ENCODE assay signal across 21 mouse cellular contexts in genomic region chr19:4570815-4571214, GRCm38 (mm10). TPM values are rescaled to one million over a fixed set of nuclear protein-coding genes. Genes with fewer than 3 reads are reported as not detected.
DNase-seq lines count a peak whose midpoint lies in the region; ATAC-seq and TF ChIP-seq lines count a peak whose summit lies in the region.
"Had no signal": no experiment of that assay in that cellular context is flagged by ENCODE, and none has a peak within 500 bp of the region (broad histone marks: within the 10 kb centered on the region; RNA-seq: fewer than 3 reads in every experiment).

No protein-coding gene starts in this region.

- WGBS in heart, embryonic 10.5 days: 87% methylated on average over 6 of the region's 6 CpGs
- WGBS in midbrain, embryonic 11.5 days: 90% methylated on average over 6 of the region's 6 CpGs
- 85% methylated on average over 6 of the region's 6 CpGs for WGBS in midbrain, embryonic 16.5 days
- WGBS in intestine, postnatal 0 days: 84% methylated on average over 6 of the region's 6 CpGs

- H3K9ac ChIP-seq in midbrain, embryonic 11.5 days (ENCODE audit: low read length): no peak overlapping the region
- no peak overlapping the region for H3K9ac ChIP-seq in midbrain, embryonic 16.5 days (ENCODE audit: low read depth, low read length)
- no peak overlapping the region for H3K9ac ChIP-seq in intestine, postnatal 0 days (ENCODE audit: low read depth, low read length)
- H3K9ac ChIP-seq: embryonic facial prominence, embryonic 13.5 days; forebrain, embryonic 13.5 days; neural tube, embryonic 15.5 days had no signal

- H3K4me1 ChIP-seq in heart, embryonic 10.5 days: peaks cover 21% of the 10 kb centered on the region
- H3K4me1 ChIP-seq in midbrain, embryonic 11.5 days (ENCODE audit: control insufficient read depth, insufficient read depth, low read length): peaks cover 2% of the 10 kb centered on the region; the same call in 1 of the 2 replicates
- no peaks in the 10 kb centered on the region for H3K4me1 ChIP-seq in midbrain, embryonic 16.5 days (ENCODE audit: control insufficient read depth, insufficient read depth, low read length)
- H3K4me1 ChIP-seq in intestine, postnatal 0 days (replicated peaks; ENCODE audit: control insufficient read depth, insufficient read depth, low read length): no peaks in the 10 kb centered on the region
- H3K4me1 ChIP-seq: embryonic facial prominence, embryonic 13.5 days; midbrain, embryonic 10.5 days had no signal

- H3K4me3 ChIP-seq in heart, embryonic 10.5 days: no peak overlapping the region
- no peak overlapping the region for H3K4me3 ChIP-seq in midbrain, embryonic 11.5 days (ENCODE audit: low read depth, low read length)
- H3K4me3 ChIP-seq in midbrain, embryonic 16.5 days (ENCODE audit: low read depth, low read length): no peak overlapping the region
- no peak overlapping the region for H3K4me3 ChIP-seq in intestine, postnatal 0 days (ENCODE audit: low read depth, low read length)
- H3K4me3 ChIP-seq: embryonic facial prominence, embryonic 13.5 days; erythroblast, embryonic 14.5 days; forebrain, embryonic 13.5 days; left cerebral cortex, adult 2 months; midbrain, embryonic 10.5 days; neural tube, embryonic 15.5 days had no signal

- H3K4me2 ChIP-seq in midbrain, embryonic 11.5 days: no peak overlapping the region
- H3K4me2 ChIP-seq in midbrain, embryonic 16.5 days (ENCODE audit: low read length): no peak overlapping the region
- no peak overlapping the region for H3K4me2 ChIP-seq in intestine, postnatal 0 days (replicated peaks; ENCODE audit: low read depth)
- H3K4me2 ChIP-seq: embryonic facial prominence, embryonic 13.5 days; forebrain, embryonic 13.5 days; neural tube, embryonic 15.5 days had no signal

- peak; percentile 41 for DNase-seq in heart, embryonic 10.5 days (ENCODE audit: low spot score)
- DNase-seq in heart, adult 8-10 months (ENCODE audit: low spot score): no peak
- DNase-seq in kidney, adult 9 months: peak; percentile 69
- DNase-seq in kidney, postnatal 10 days: no peak
- peak; percentile 8 for DNase-seq in midbrain, embryonic 11.5 days (ENCODE audit: low spot score, missing footprints)
- DNase-seq: adrenal gland, postnatal 14 days; cerebellum, adult 2 months; cerebellum, postnatal 36 days; embryo, embryonic 11 days; gastrocnemius, postnatal 36 days; right cerebral cortex, adult 18-20 months; thymus, adult 2 months; thymus, postnatal 4 days had no signal

- no peaks in the 10 kb centered on the region for H3K36me3 ChIP-seq in heart, embryonic 10.5 days
- H3K36me3 ChIP-seq in midbrain, embryonic 11.5 days (ENCODE audit: control insufficient read depth, insufficient read depth, low read length): no peaks in the 10 kb centered on the region
- no peaks in the 10 kb centered on the region for H3K36me3 ChIP-seq in midbrain, embryonic 16.5 days (ENCODE audit: control insufficient read depth, insufficient read depth, low read length)
- no peaks in the 10 kb centered on the region for H3K36me3 ChIP-seq in intestine, postnatal 0 days (ENCODE audit: control insufficient read depth, insufficient read depth)
- H3K36me3 ChIP-seq: embryonic facial prominence, embryonic 13.5 days; midbrain, embryonic 10.5 days; neural tube, embryonic 15.5 days had no signal

- no peaks in the 10 kb centered on the region for H3K27me3 ChIP-seq in heart, embryonic 10.5 days (ENCODE audit: insufficient read depth, poor library complexity, severe bottlenecking)
- H3K27me3 ChIP-seq in midbrain, embryonic 11.5 days (ENCODE audit: control insufficient read depth, insufficient read depth, low read length): no peaks in the 10 kb centered on the region
- no peaks in the 10 kb centered on the region for H3K27me3 ChIP-seq in midbrain, embryonic 16.5 days (ENCODE audit: control insufficient read depth, insufficient read depth, low read depth, low read length)
- no peaks in the 10 kb centered on the region for H3K27me3 ChIP-seq in intestine, postnatal 0 days (replicated peaks; ENCODE audit: control insufficient read depth, insufficient read depth, low read length)
- H3K27me3 ChIP-seq: embryonic facial prominence, embryonic 13.5 days; forebrain, embryonic 13.5 days; neural tube, embryonic 15.5 days had no signal

- no peak overlapping the region for H3K27ac ChIP-seq in heart, embryonic 10.5 days
- no peak overlapping the region for H3K27ac ChIP-seq in midbrain, embryonic 11.5 days (ENCODE audit: low read depth, low read length)
- no peak overlapping the region for H3K27ac ChIP-seq in midbrain, embryonic 16.5 days (ENCODE audit: low read length)
- H3K27ac ChIP-seq in intestine, postnatal 0 days (ENCODE audit: low read depth, low read length): no peak overlapping the region
- H3K27ac ChIP-seq: embryonic facial prominence, embryonic 13.5 days; left cerebral cortex, adult 2 months; midbrain, embryonic 10.5 days; neural tube, embryonic 15.5 days had no signal

- no peaks in the 10 kb centered on the region for H3K9me3 ChIP-seq in heart, embryonic 10.5 days
- no peaks in the 10 kb centered on the region for H3K9me3 ChIP-seq in midbrain, embryonic 11.5 days (ENCODE audit: control insufficient read depth, low read length)
- no peaks in the 10 kb centered on the region for H3K9me3 ChIP-seq in midbrain, embryonic 16.5 days (replicated peaks; ENCODE audit: control insufficient read depth, low read length, poor library complexity, severe bottlenecking)
- H3K9me3 ChIP-seq in intestine, postnatal 0 days (ENCODE audit: control insufficient read depth): no peaks in the 10 kb centered on the region
- H3K9me3 ChIP-seq: embryonic facial prominence, embryonic 13.5 days; forebrain, embryonic 13.5 days; midbrain, embryonic 10.5 days; neural tube, embryonic 15.5 days had no signal

- no peak for TF ChIP-seq CTCF in intestine, postnatal 0 days (IDR thresholded peaks at IDR 0.05; ENCODE audit: low read depth)

- no peak for ATAC-seq in midbrain, embryonic 11.5 days (ENCODE audit: low FRiP score)
- ATAC-seq in midbrain, embryonic 16.5 days: no peak
- no peak for ATAC-seq in intestine, postnatal 0 days
- ATAC-seq: forebrain, embryonic 13.5 days had no signal

RNA-seq across cellular contexts. Expression of gene Lrfn4, which starts 44.7 kb away (rescaled TPM):
- 4.4 and 7.2 TPM in 2 replicates for polyA plus RNA-seq in heart, embryonic 10.5 days (2016; fragmentation: Nextera tagmentation; extraction: Ambion mirVana)
- 1 to 10 TPM; 5.7 to 7.8 (median 7.1) TPM for total RNA-seq in heart, adult 8-10 months (2022)
- 7.5 and 7.6 TPM in 2 replicates for polyA plus RNA-seq in midbrain, embryonic 11.5 days (2014; fragmentation: Nextera tagmentation; extraction: Ambion mirVana)
- 10.4 and 11.3 TPM in 2 replicates for polyA plus RNA-seq in midbrain, embryonic 16.5 days (2015; fragmentation: Nextera tagmentation; extraction: Ambion mirVana)
- 4.6 and 4.8 TPM in 2 replicates for polyA plus RNA-seq in intestine, postnatal 0 days (2015; fragmentation: Nextera tagmentation; extraction: Ambion mirVana)

RNA-seq across cellular contexts. Expression of gene Rce1, which starts 54.6 kb away (rescaled TPM):
- polyA plus RNA-seq in heart, embryonic 10.5 days (2016; fragmentation: Nextera tagmentation; extraction: Ambion mirVana): 53.1 and 61.9 TPM in 2 replicates
- 1 to 10 TPM; 6.9 to 9.2 (median 8.0) TPM for total RNA-seq in heart, adult 8-10 months (2022)
- polyA plus RNA-seq in midbrain, embryonic 11.5 days (2014; fragmentation: Nextera tagmentation; extraction: Ambion mirVana): 61.0 and 68.7 TPM in 2 replicates
- 51.4 and 52.4 TPM in 2 replicates for polyA plus RNA-seq in midbrain, embryonic 16.5 days (2015; fragmentation: Nextera tagmentation; extraction: Ambion mirVana)
- 37.0 and 37.4 TPM in 2 replicates for polyA plus RNA-seq in intestine, postnatal 0 days (2015; fragmentation: Nextera tagmentation; extraction: Ambion mirVana)

Comparison
In these comparisons a context has a peak if more than half of its experiments do, and no peak if none do; other contexts are left out.
1. DNase-seq: peak in heart, embryonic 10.5 days (single experiment), kidney, adult 9 months (single experiment) and midbrain, embryonic 11.5 days (single experiment); none in heart, adult 8-10 months (single experiment) and kidney, postnatal 10 days (single experiment).